Mouse (Mus musculus): ENCODE data around the gene Ccdc54. TPM values are rescaled to one million over a fixed set of nuclear protein-coding genes. Genes with fewer than 3 reads are reported as not detected.

Ccdc54 gene
- polyA plus RNA-seq, 1 experiment from 2014 or later, result not detected

DNA sequence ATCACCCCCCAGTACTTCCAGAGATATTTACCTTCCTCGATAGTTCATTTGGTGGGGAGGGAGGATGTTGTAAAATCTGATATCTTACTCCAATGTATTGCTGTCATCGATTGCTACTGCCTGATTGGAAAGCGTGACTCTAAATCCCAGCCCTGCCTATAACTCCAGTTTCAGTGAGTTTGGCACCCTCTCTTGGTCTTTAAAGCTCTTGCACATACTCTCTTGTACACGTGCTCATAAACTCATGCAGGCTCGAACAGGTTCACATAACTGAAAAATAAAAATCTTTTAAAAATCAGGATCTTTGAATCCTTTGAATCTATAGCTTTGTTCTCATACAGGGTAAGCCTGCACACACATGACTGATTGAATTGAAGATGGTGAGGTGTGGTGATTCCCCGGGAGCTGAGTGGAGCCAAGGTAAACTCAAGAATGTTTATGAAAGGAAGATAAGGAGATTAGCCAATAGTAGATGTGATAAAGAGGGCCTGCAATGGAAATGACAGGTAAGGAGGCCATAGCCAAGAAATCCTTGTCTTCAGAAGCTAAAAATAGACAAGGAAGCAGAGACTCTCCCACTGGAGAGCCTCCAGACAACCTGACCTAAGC lies 31.7 kb downstream of the Ccdc54 start:
- Histone ChIP-seq H3K27me3 (replicated peaks; ENCODE audit: control insufficient read depth, insufficient read depth, low read length) (no peaks in the 10 kb centered on the region), H3K36me3 (ENCODE audit: control insufficient read depth, insufficient read depth, low read length) (no peaks in the 10 kb centered on the region), H3K9ac (ENCODE audit: low read length) (no peak overlapping the region), H3K4me2 (ENCODE audit: low read length) (no peak overlapping the region), H3K4me3 (ENCODE audit: low read depth, low read length) (no peak overlapping the region), H3K9me3 (replicated peaks; ENCODE audit: control insufficient read depth, low read length) (no peaks in the 10 kb centered on the region), H3K27ac (ENCODE audit: low read depth, low read length) (no peak overlapping the region), H3K4me1 (ENCODE audit: control insufficient read depth, insufficient read depth, low read length) (no peaks in the 10 kb centered on the region)
- WGBS, result 85% methylated on average over 6 of the region's 6 CpGs
- no peak for DNase-seq (ENCODE audit: low spot score)
- no peak for ATAC-seq

DNA sequence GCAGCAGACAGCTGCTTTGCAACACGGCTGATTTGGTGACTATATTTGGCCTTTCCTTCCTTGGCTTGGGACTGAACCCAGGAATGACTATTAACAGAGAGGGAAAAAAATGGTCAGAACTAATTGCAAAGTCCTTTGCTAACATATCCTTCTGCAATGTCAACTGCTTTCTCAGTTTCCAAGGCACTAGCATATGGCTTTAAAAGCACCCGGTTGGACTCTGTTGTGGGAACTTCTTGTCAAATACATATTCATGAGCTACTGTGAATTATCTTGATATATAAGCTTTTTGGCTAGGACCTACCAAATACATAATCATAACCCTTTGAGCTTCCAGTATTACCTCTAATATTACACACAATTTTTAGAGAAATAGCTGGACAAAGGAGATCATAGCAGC lies 37.1 kb downstream of the Ccdc54 start:
- no peak overlapping the region for H3K4me2 ChIP-seq (ENCODE audit: low read length)
- no peaks in the 10 kb centered on the region for H3K9me3 ChIP-seq (replicated peaks; ENCODE audit: control insufficient read depth, low read length)
- DNase-seq (ENCODE audit: low spot score) (peak; percentile 23), ATAC-seq (0 out of 2 replicates have a peak, but pooled peaks have one; percentile 29)
- no peaks in the 10 kb centered on the region for H3K36me3 ChIP-seq (ENCODE audit: control insufficient read depth, insufficient read depth, low read length)
- no peaks in the 10 kb centered on the region for H3K4me1 ChIP-seq (ENCODE audit: control insufficient read depth, insufficient read depth, low read length)
- 66% methylated on average over 2 of the region's 2 CpGs for WGBS
- no peak overlapping the region for H3K9ac ChIP-seq (ENCODE audit: low read length)
- no peak overlapping the region for H3K27ac ChIP-seq (ENCODE audit: low read depth, low read length)
- no peak overlapping the region for H3K4me3 ChIP-seq (ENCODE audit: low read depth, low read length)
- H3K27me3 ChIP-seq (replicated peaks; ENCODE audit: control insufficient read depth, insufficient read depth, low read length), result no peaks in the 10 kb centered on the region

- whole genome bisulfite sequencing, result 89% methylated on average over 7 of the region's 7 CpGs
- no peak for DNase-seq (ENCODE audit: low spot score)
These were observed 39.0 kb downstream of the Ccdc54 start for GRCm38 (mm10) chr16:50551871-50552528.

GRCm38 (mm10) chr16:50550927-50551326 lies 40.0 kb downstream of the Ccdc54 start:
- no peak overlapping the region for H3K4me2 ChIP-seq (ENCODE audit: low read length)
- no peak for DNase-seq (ENCODE audit: low spot score)

More at GRCm38 (mm10) chr16:50551871-50552528, 39.0 kb downstream of the Ccdc54 start:
- no peak overlapping the region for H3K4me2 ChIP-seq (ENCODE audit: low read length)
- no peak overlapping the region for H3K9ac ChIP-seq (ENCODE audit: low read length)
- no peaks in the 10 kb centered on the region for H3K36me3 ChIP-seq (ENCODE audit: control insufficient read depth, insufficient read depth, low read length)
- H3K4me1 ChIP-seq (ENCODE audit: control insufficient read depth, insufficient read depth, low read length), result no peaks in the 10 kb centered on the region
- H3K4me3 ChIP-seq (ENCODE audit: low read depth, low read length), result no peak overlapping the region
- no peak overlapping the region for H3K27ac ChIP-seq (ENCODE audit: low read depth, low read length)
- no peaks in the 10 kb centered on the region for H3K27me3 ChIP-seq (replicated peaks; ENCODE audit: control insufficient read depth, insufficient read depth, low read length)
- no peaks in the 10 kb centered on the region for H3K9me3 ChIP-seq (replicated peaks; ENCODE audit: control insufficient read depth, low read length)
- no peak for ATAC-seq

GRCm38 (mm10) chr16:50542554-50543333 lies 48.2 kb downstream of the Ccdc54 start:
- H3K4me1 ChIP-seq (ENCODE audit: control insufficient read depth, insufficient read depth, low read length), result no peaks in the 10 kb centered on the region
- H3K4me2 ChIP-seq (ENCODE audit: low read length), result no peak overlapping the region
- peak; percentile 70 for DNase-seq (ENCODE audit: low spot score)
- ATAC-seq, result peak; percentile 91
- H3K27me3 ChIP-seq (replicated peaks; ENCODE audit: control insufficient read depth, insufficient read depth, low read length), result no peaks in the 10 kb centered on the region
- H3K27ac ChIP-seq (ENCODE audit: low read depth, low read length), result no peak overlapping the region
- H3K9ac ChIP-seq (ENCODE audit: low read length), result no peak overlapping the region
- H3K4me3 ChIP-seq (ENCODE audit: low read depth, low read length), result no peak overlapping the region
- no peaks in the 10 kb centered on the region for H3K36me3 ChIP-seq (ENCODE audit: control insufficient read depth, insufficient read depth, low read length)
- H3K9me3 ChIP-seq (replicated peaks; ENCODE audit: control insufficient read depth, low read length), result no peaks in the 10 kb centered on the region
- WGBS, result 81% methylated on average over 5 of the region's 5 CpGs

More at GRCm38 (mm10) chr16:50550927-50551326, 40.0 kb downstream of the Ccdc54 start:
- H3K9me3 ChIP-seq (replicated peaks; ENCODE audit: control insufficient read depth, low read length), result no peaks in the 10 kb centered on the region
- ATAC-seq, result no peak
- no peak overlapping the region for H3K4me3 ChIP-seq (ENCODE audit: low read depth, low read length)
- no peaks in the 10 kb centered on the region for H3K27me3 ChIP-seq (replicated peaks; ENCODE audit: control insufficient read depth, insufficient read depth, low read length)
- 95% methylated on average over 5 of the region's 5 CpGs for WGBS
- no peak overlapping the region for H3K27ac ChIP-seq (ENCODE audit: low read depth, low read length)
- H3K4me1 ChIP-seq (ENCODE audit: control insufficient read depth, insufficient read depth, low read length), result no peaks in the 10 kb centered on the region
- H3K36me3 ChIP-seq (ENCODE audit: control insufficient read depth, insufficient read depth, low read length), result no peaks in the 10 kb centered on the region
- no peak overlapping the region for H3K9ac ChIP-seq (ENCODE audit: low read length)

Other genes with a start within 250 kb of the Ccdc54 start
- gene Bbx, start 158.8 kb downstream of the Ccdc54 start, polyA plus RNA-seq (2014; fragmentation: Nextera tagmentation; extraction: Ambion mirVana), result 11.9 and 15.9 TPM in 2 replicates

Data from forebrain, embryonic 14.5 days (tissue).